ENCODE assay signal across 25 mouse cellular contexts in genomic region chr4:31293752-31294151, GRCm38 (mm10).
DNase-seq lines count a peak whose midpoint lies in the region; ATAC-seq and TF ChIP-seq lines count a peak whose summit lies in the region.
"Had no signal": no experiment of that assay in that cellular context is flagged by ENCODE, and none has a peak within 500 bp of the region (broad histone marks: within the 10 kb centered on the region; RNA-seq: fewer than 3 reads in every experiment).

No protein-coding gene starts in this region.

- H3K4me1 ChIP-seq in intestine, embryonic 15.5 days (replicated peaks) = no peaks in the 10 kb centered on the region
- H3K4me1 ChIP-seq in intestine, embryonic 16.5 days (ENCODE audit: control insufficient read depth, insufficient read depth, low read length) = no peaks in the 10 kb centered on the region
- no peaks in the 10 kb centered on the region for H3K4me1 ChIP-seq in kidney, postnatal 0 days (replicated peaks; ENCODE audit: insufficient read depth, low read length)
- H3K4me1 ChIP-seq in kidney, embryonic 15.5 days = no peaks in the 10 kb centered on the region
- H3K4me1 ChIP-seq: embryonic facial prominence, embryonic 12.5 days; forebrain, embryonic 13.5 days had no signal

- no peak overlapping the region for H3K4me2 ChIP-seq in intestine, embryonic 15.5 days (replicated peaks)
- H3K4me2 ChIP-seq in intestine, embryonic 16.5 days (ENCODE audit: low read depth, low read length) = no peak overlapping the region
- H3K4me2 ChIP-seq in kidney, postnatal 0 days (ENCODE audit: low read length) = no peak overlapping the region
- H3K4me2 ChIP-seq in kidney, embryonic 15.5 days = no peak overlapping the region
- H3K4me2 ChIP-seq: embryonic facial prominence, embryonic 12.5 days; forebrain, embryonic 13.5 days had no signal

- TF ChIP-seq CTCF in kidney, postnatal 0 days (IDR thresholded peaks at IDR 0.05; ENCODE audit: low read depth) = no peak

- 36% methylated on average over 2 of the region's 2 CpGs for WGBS in intestine, embryonic 15.5 days
- WGBS in intestine, embryonic 16.5 days = 39% methylated on average over 2 of the region's 2 CpGs
- 35% methylated on average over 2 of the region's 2 CpGs for WGBS in kidney, postnatal 0 days
- 31% methylated on average over 2 of the region's 2 CpGs for WGBS in kidney, embryonic 15.5 days

- no peak overlapping the region for H3K27ac ChIP-seq in intestine, embryonic 15.5 days
- no peak overlapping the region for H3K27ac ChIP-seq in intestine, embryonic 16.5 days (ENCODE audit: low read length)
- H3K27ac ChIP-seq in kidney, postnatal 0 days = no peak overlapping the region
- no peak overlapping the region for H3K27ac ChIP-seq in kidney, embryonic 15.5 days
- H3K27ac ChIP-seq: embryonic facial prominence, embryonic 10.5 days; embryonic facial prominence, embryonic 12.5 days; forebrain, embryonic 13.5 days had no signal

- no peaks in the 10 kb centered on the region for H3K36me3 ChIP-seq in intestine, embryonic 15.5 days
- no peaks in the 10 kb centered on the region for H3K36me3 ChIP-seq in intestine, embryonic 16.5 days (ENCODE audit: control insufficient read depth, insufficient read depth, low read length)
- H3K36me3 ChIP-seq in kidney, postnatal 0 days (ENCODE audit: insufficient read depth, low read length) = no peaks in the 10 kb centered on the region
- H3K36me3 ChIP-seq in kidney, embryonic 15.5 days = no peaks in the 10 kb centered on the region
- H3K36me3 ChIP-seq: embryonic facial prominence, embryonic 10.5 days; embryonic facial prominence, embryonic 12.5 days; G1E had no signal

- H3K9me3 ChIP-seq in intestine, embryonic 15.5 days = no peaks in the 10 kb centered on the region
- no peaks in the 10 kb centered on the region for H3K9me3 ChIP-seq in intestine, embryonic 16.5 days (ENCODE audit: control insufficient read depth, low read length)
- no peaks in the 10 kb centered on the region for H3K9me3 ChIP-seq in kidney, postnatal 0 days (replicated peaks; ENCODE audit: low read length)
- H3K9me3 ChIP-seq in kidney, embryonic 15.5 days (replicated peaks) = no peaks in the 10 kb centered on the region
- H3K9me3 ChIP-seq: embryonic facial prominence, embryonic 10.5 days; embryonic facial prominence, embryonic 12.5 days; forebrain, embryonic 13.5 days; G1E had no signal

- DNase-seq in kidney, adult 9 months = peak; percentile 8
- DNase-seq in kidney, postnatal 4 days = no peak
- peak; percentile 15 for DNase-seq in kidney, postnatal 0 days (ENCODE audit: low spot score)
- DNase-seq in kidney, adult 11 months = no peak
- DNase-seq in kidney, postnatal 36 days = peak; percentile 1 to 4
- DNase-seq: adrenal gland, adult 8-10 months; adrenal gland, postnatal 14 days; adrenal gland, postnatal 36 days; B cell, adult 2 months; cerebellum, adult 11-12 months; cerebellum, adult 2 months; cerebellum, adult 9-10 months; cerebellum, postnatal 10 days; cerebellum, postnatal 25 days had no signal

- H3K4me3 ChIP-seq in intestine, embryonic 15.5 days (replicated peaks) = no peak overlapping the region
- H3K4me3 ChIP-seq in intestine, embryonic 16.5 days (ENCODE audit: low read length) = no peak overlapping the region
- H3K4me3 ChIP-seq in kidney, postnatal 0 days (replicated peaks; ENCODE audit: low read depth, low read length) = no peak overlapping the region
- H3K4me3 ChIP-seq in kidney, embryonic 15.5 days (replicated peaks) = no peak overlapping the region
- H3K4me3 ChIP-seq: embryonic facial prominence, embryonic 10.5 days; embryonic facial prominence, embryonic 12.5 days; forebrain, embryonic 13.5 days had no signal

- ATAC-seq in intestine, embryonic 15.5 days = peak; percentile 55; the same call in 1 of the 2 replicates
- no peak for ATAC-seq in intestine, embryonic 16.5 days
- ATAC-seq in kidney, postnatal 0 days (replicated peaks; ENCODE audit: low FRiP score, low read depth) = peak; percentile 57; the same call in 1 of the 2 replicates
- ATAC-seq in kidney, embryonic 15.5 days (replicated peaks; ENCODE audit: low FRiP score) = no peak
- ATAC-seq: activated CD4-positive, CD25-positive, alpha-beta regulatory T cell, adult 4 months; CD4-positive, CD25-positive, alpha-beta regulatory T cell, adult 4 months; forebrain, embryonic 13.5 days; Patski had no signal

- no peak overlapping the region for H3K9ac ChIP-seq in intestine, embryonic 15.5 days
- no peak overlapping the region for H3K9ac ChIP-seq in intestine, embryonic 16.5 days (ENCODE audit: low read depth, low read length)
- H3K9ac ChIP-seq in kidney, postnatal 0 days (ENCODE audit: low read depth, low read length) = no peak overlapping the region
- H3K9ac ChIP-seq in kidney, embryonic 15.5 days = no peak overlapping the region
- H3K9ac ChIP-seq: embryonic facial prominence, embryonic 12.5 days; forebrain, embryonic 13.5 days had no signal

- H3K27me3 ChIP-seq in intestine, embryonic 15.5 days (replicated peaks) = no peaks in the 10 kb centered on the region
- H3K27me3 ChIP-seq in intestine, embryonic 16.5 days (replicated peaks; ENCODE audit: control insufficient read depth, insufficient read depth, low read length) = no peaks in the 10 kb centered on the region
- no peaks in the 10 kb centered on the region for H3K27me3 ChIP-seq in kidney, postnatal 0 days (ENCODE audit: insufficient read depth, low read length)
- no peaks in the 10 kb centered on the region for H3K27me3 ChIP-seq in kidney, embryonic 15.5 days
- H3K27me3 ChIP-seq: CH12.LX; embryonic facial prominence, embryonic 12.5 days; forebrain, embryonic 13.5 days; Patski had no signal

Comparison
In these comparisons a context has a peak if more than half of its experiments do, and no peak if none do; other contexts are left out.
1. ATAC-seq: peak in intestine, embryonic 15.5 days (single experiment) and kidney, postnatal 0 days (single experiment); none in intestine, embryonic 16.5 days (single experiment) and kidney, embryonic 15.5 days (single experiment).
2. DNase-seq: peak in kidney, adult 9 months (single experiment), kidney, postnatal 0 days (single experiment) and kidney, postnatal 36 days (2 of 2); none in kidney, postnatal 4 days (0 of 2) and kidney, adult 11 months (single experiment).